23 mouse cellular contexts compared by ENCODE assay signal in the genomic region with DNA sequence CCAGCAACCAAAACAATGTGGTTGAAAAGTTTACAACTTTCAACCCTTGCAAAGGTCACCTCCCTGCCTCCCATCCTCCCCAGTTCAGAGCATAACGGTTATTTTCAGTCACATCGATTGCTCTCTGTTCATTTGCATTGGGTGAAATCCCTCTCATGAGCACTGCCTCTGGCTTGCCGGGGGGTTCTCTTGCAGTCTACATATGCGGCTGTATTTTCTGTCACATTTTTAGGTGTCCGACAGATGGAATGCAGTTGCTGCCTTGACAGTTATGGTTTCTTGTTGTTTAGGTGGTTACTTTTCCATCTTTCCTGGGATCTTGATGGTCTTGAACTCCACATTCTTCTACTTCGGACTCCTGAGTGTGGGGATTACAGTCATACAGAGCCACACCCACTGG.
DNase-seq lines count a peak whose midpoint lies in the region; ATAC-seq and TF ChIP-seq lines count a peak whose summit lies in the region.
"Had no signal": no experiment of that assay in that cellular context is flagged by ENCODE, and none has a peak within 500 bp of the region (broad histone marks: within the 10 kb centered on the region; RNA-seq: fewer than 3 reads in every experiment).

No protein-coding gene starts in this region.

- H3K4me3 ChIP-seq in lung, adult 2 months (replicated peaks; ENCODE audit: extremely low read depth, low read depth, low read length) = no peak overlapping the region
- H3K4me3 ChIP-seq in small intestine, adult 2 months (ENCODE audit: low read depth, low read length) = no peak overlapping the region
- no peak overlapping the region for H3K4me3 ChIP-seq in liver, postnatal 0 days (ENCODE audit: low read depth, low read length)
- H3K4me3 ChIP-seq: embryonic facial prominence, embryonic 10.5 days; forebrain, embryonic 15.5 days; heart, embryonic 12.5 days; hindbrain, embryonic 13.5 days; limb, embryonic 10.5 days; liver, embryonic 15.5 days; midbrain, embryonic 12.5 days had no signal

- H3K9ac ChIP-seq in liver, postnatal 0 days (replicated peaks) = no peak overlapping the region
- H3K9ac ChIP-seq: forebrain, embryonic 15.5 days; heart, embryonic 12.5 days; hindbrain, embryonic 13.5 days; liver, embryonic 15.5 days; midbrain, embryonic 12.5 days had no signal

- H3K9me3 ChIP-seq in liver, postnatal 0 days (ENCODE audit: low read length) = no peaks in the 10 kb centered on the region
- H3K9me3 ChIP-seq: embryonic facial prominence, embryonic 10.5 days; forebrain, embryonic 15.5 days; heart, embryonic 12.5 days; hindbrain, embryonic 13.5 days; limb, embryonic 10.5 days; liver, embryonic 15.5 days; midbrain, embryonic 12.5 days had no signal

- no peak for TF ChIP-seq CTCF in lung, adult 2 months (IDR thresholded peaks at IDR 0.05; ENCODE audit: insufficient read depth, low read length)
- no peak for TF ChIP-seq CTCF in small intestine, adult 2 months (IDR thresholded peaks at IDR 0.05; ENCODE audit: extremely low read depth, insufficient read length, insufficient replicate concordance, low read depth, low read length)
- no peak for TF ChIP-seq CTCF in liver, postnatal 0 days (IDR thresholded peaks at IDR 0.05; ENCODE audit: low read depth)

- no peak for TF ChIP-seq POLR2A in lung, adult 2 months (IDR thresholded peaks at IDR 0.05; ENCODE audit: borderline replicate concordance, extremely low read depth, low read depth, low read length)
- TF ChIP-seq POLR2A in small intestine, adult 2 months (IDR thresholded peaks at IDR 0.05; ENCODE audit: low read depth, low read length) = no peak

- peak; percentile 64 for DNase-seq in heart, adult 11 months
- DNase-seq in heart, adult 18-20 months = no peak
- peak; percentile 13 for DNase-seq in lung, postnatal 25 days (ENCODE audit: low spot score)
- no peak for DNase-seq in lung, adult 2 months
- no peak for DNase-seq in liver, postnatal 0 days
- DNase-seq in layer of hippocampus, adult 9-10 months (ENCODE audit: low spot score) = no peak
- DNase-seq: adrenal gland, postnatal 25 days; cerebellum, adult 9-10 months; gastrocnemius, postnatal 10 days; kidney, adult 2 months; liver; spleen, adult 18-20 months had no signal

- H3K27ac ChIP-seq in small intestine, adult 2 months (ENCODE audit: insufficient read depth, low read depth, low read length) = 0 out of 2 replicates have a peak overlapping the region, but pooled peaks have one; percentile 5
- no peak overlapping the region for H3K27ac ChIP-seq in liver, postnatal 0 days (ENCODE audit: low read depth)
- H3K27ac ChIP-seq: embryonic facial prominence, embryonic 10.5 days; forebrain, embryonic 15.5 days; kidney, postnatal 0 days; limb, embryonic 10.5 days; liver, embryonic 15.5 days; midbrain, embryonic 12.5 days; stomach, postnatal 0 days had no signal

- 69% methylated on average over 6 of the region's 6 CpGs for WGBS in lung, adult 2 months
- 86% methylated on average over 6 of the region's 6 CpGs for WGBS in small intestine, adult 2 months
- 83% methylated on average over 6 of the region's 6 CpGs for WGBS in liver, postnatal 0 days (ENCODE audit: insufficient replicate concordance)

- ATAC-seq in activated CD4-positive, CD25-positive, alpha-beta regulatory T cell, adult 4 months = peak; percentile 81
- ATAC-seq in liver, postnatal 0 days = no peak

- no peaks in the 10 kb centered on the region for H3K36me3 ChIP-seq in small intestine, adult 2 months (ENCODE audit: control insufficient read depth, insufficient read depth, low read length)
- no peaks in the 10 kb centered on the region for H3K36me3 ChIP-seq in liver, postnatal 0 days (replicated peaks; ENCODE audit: insufficient read depth, low read length)
- H3K36me3 ChIP-seq: embryonic facial prominence, embryonic 10.5 days; forebrain, embryonic 15.5 days; heart, embryonic 12.5 days; hindbrain, embryonic 13.5 days; limb, embryonic 10.5 days; liver, embryonic 15.5 days; midbrain, embryonic 12.5 days had no signal

- peaks cover 3% of the 10 kb centered on the region; the same call in 1 of the 2 replicates for H3K4me1 ChIP-seq in lung, adult 2 months (ENCODE audit: control insufficient read depth, insufficient read depth, low read length)
- H3K4me1 ChIP-seq in small intestine, adult 2 months (ENCODE audit: control insufficient read depth, insufficient read depth, insufficient read length, low read length) = peaks cover 1% of the 10 kb centered on the region; the same call in 1 of the 2 replicates
- H3K4me1 ChIP-seq in liver, postnatal 0 days (ENCODE audit: insufficient read depth) = no peaks in the 10 kb centered on the region
- H3K4me1 ChIP-seq: limb, embryonic 10.5 days; liver, embryonic 15.5 days; midbrain, embryonic 12.5 days had no signal

- TF ChIP-seq EP300 in liver, postnatal 0 days (IDR thresholded peaks at IDR 0.05; ENCODE audit: low read depth) = no peak

- H3K27me3 ChIP-seq in small intestine, adult 2 months (ENCODE audit: control insufficient read depth, insufficient read depth, low read length) = no peaks in the 10 kb centered on the region
- no peaks in the 10 kb centered on the region for H3K27me3 ChIP-seq in liver, postnatal 0 days (ENCODE audit: insufficient read depth, low read length)
- H3K27me3 ChIP-seq: forebrain, embryonic 15.5 days; heart, embryonic 12.5 days; hindbrain, embryonic 13.5 days; liver, embryonic 15.5 days; midbrain, embryonic 12.5 days had no signal

- H3K4me2 ChIP-seq in liver, postnatal 0 days (ENCODE audit: low read depth, low read length) = no peak overlapping the region
- H3K4me2 ChIP-seq: forebrain, embryonic 15.5 days; heart, embryonic 12.5 days; hindbrain, embryonic 13.5 days; liver, embryonic 15.5 days; midbrain, embryonic 12.5 days had no signal

Comparison
In these comparisons a context has a peak if more than half of its experiments do, and no peak if none do; other contexts are left out.
1. DNase-seq: peak in heart, adult 11 months (single experiment) and lung, postnatal 25 days (single experiment); none in heart, adult 18-20 months (0 of 2), lung, adult 2 months (single experiment), liver, postnatal 0 days (single experiment) and layer of hippocampus, adult 9-10 months (single experiment).